Mouse (Mus musculus) spleen, adult 2 months (tissue): Measurements from ENCODE around the gene Thy1.

Source experiments
- CTCF ChIP-seq: fragments of 200-500 bp; IDR thresholded peaks from 2 replicates; pipeline ENCODE4 v1.5.1; 2011; ENCODE audit warnings: mild to moderate bottlenecking, inconsistent platforms; ENCODE audit not compliant: insufficient read depth, insufficient read length, insufficient replicate concordance; ENCODE audit errors: extremely low read depth
- POLR2A ChIP-seq: fragments of 200-500 bp; IDR thresholded peaks from 2 replicates; pipeline ENCODE4 v1.6.1; 2011; ENCODE audit warnings: low read depth, low read length, inconsistent platforms

- TF ChIP-seq CTCF (no peak), POLR2A (no peak)
These were observed 12.1 kb upstream of the Thy1 start for GRCm38 (mm10) chr9:44031079-44031478.
